Comparison of ENCODE assay signal across 12 mouse cellular contexts in genomic region chr9:73070971-73071659, GRCm38 (mm10). TPM values are rescaled to one million over a fixed set of nuclear protein-coding genes. Genes with fewer than 3 reads are reported as not detected.
A peak's percentile ranks its signal among the peaks of the same experiment; 100 is the strongest.
DNase-seq lines count a peak whose midpoint lies in the region; ATAC-seq and TF ChIP-seq lines count a peak whose summit lies in the region.
"Had no signal": no experiment of that assay in that cellular context is flagged by ENCODE, and none has a peak within 500 bp of the region (broad histone marks: within the 10 kb centered on the region; RNA-seq: fewer than 3 reads in every experiment).

No protein-coding gene starts in this region.

- ATAC-seq in kidney, postnatal 0 days (replicated peaks; ENCODE audit: low FRiP score, low read depth): no peak
- no peak for ATAC-seq in kidney, embryonic 14.5 days (ENCODE audit: low FRiP score, low TSS enrichment)
- ATAC-seq in G1E (ENCODE audit: extremely low read depth, insufficient number of reproducible peaks, low FRiP score, poor library complexity, severe bottlenecking): peak; percentile 40; the same call in 1 of the 2 replicates
- peak; percentile 37; the same call in 1 of the 2 replicates for ATAC-seq in heart, embryonic 15.5 days (replicated peaks; ENCODE audit: insufficient number of reproducible peaks, insufficient read depth, low FRiP score, low read depth)
- no peak for ATAC-seq in kidney, embryonic 16.5 days (ENCODE audit: low FRiP score, low TSS enrichment)

- peaks cover 12% of the 10 kb centered on the region; the same call in 1 of the 2 replicates for H3K4me1 ChIP-seq in kidney, postnatal 0 days (replicated peaks; ENCODE audit: insufficient read depth, low read length)
- H3K4me1 ChIP-seq in kidney, embryonic 14.5 days (ENCODE audit: control insufficient read depth, insufficient read depth, low read length): peaks cover 20% of the 10 kb centered on the region; the same call in 1 of the 2 replicates
- peaks cover 6% of the 10 kb centered on the region; the same call in 1 of the 2 replicates for H3K4me1 ChIP-seq in G1E (ENCODE audit: insufficient read depth, low read depth, low read length)
- H3K4me1 ChIP-seq in heart, embryonic 15.5 days (replicated peaks): peaks cover 15% of the 10 kb centered on the region
- H3K4me1 ChIP-seq in megakaryocyte, embryonic 14.5 days: peaks cover 82% of the 10 kb centered on the region
- peaks cover 14% of the 10 kb centered on the region for H3K4me1 ChIP-seq in kidney, embryonic 16.5 days (ENCODE audit: insufficient read depth, low read length)

- H3K36me3 ChIP-seq in kidney, postnatal 0 days (ENCODE audit: insufficient read depth, low read length): no peaks in the 10 kb centered on the region
- no peaks in the 10 kb centered on the region for H3K36me3 ChIP-seq in kidney, embryonic 14.5 days (ENCODE audit: control insufficient read depth, insufficient read depth, low read length)
- H3K36me3 ChIP-seq in G1E (replicated peaks): peaks cover 10% of the 10 kb centered on the region
- H3K36me3 ChIP-seq in heart, embryonic 15.5 days: no peaks in the 10 kb centered on the region
- H3K36me3 ChIP-seq in megakaryocyte, embryonic 14.5 days (replicated peaks; ENCODE audit: low read length): peaks cover 39% of the 10 kb centered on the region
- H3K36me3 ChIP-seq in kidney, embryonic 16.5 days (ENCODE audit: insufficient read depth, low read length): no peaks in the 10 kb centered on the region
- H3K36me3 ChIP-seq: hindbrain, embryonic 10.5 days; limb, embryonic 12.5 days had no signal

- no peak overlapping the region for H3K9ac ChIP-seq in kidney, postnatal 0 days (ENCODE audit: low read depth, low read length)
- no peak overlapping the region for H3K9ac ChIP-seq in kidney, embryonic 14.5 days (ENCODE audit: low read depth, low read length)
- H3K9ac ChIP-seq in heart, embryonic 15.5 days: no peak overlapping the region
- H3K9ac ChIP-seq in kidney, embryonic 16.5 days (replicated peaks; ENCODE audit: low read length): no peak overlapping the region
- H3K9ac ChIP-seq: limb, embryonic 12.5 days had no signal

- H3K27ac ChIP-seq in kidney, postnatal 0 days: no peak overlapping the region
- H3K27ac ChIP-seq in kidney, embryonic 14.5 days (ENCODE audit: low read depth, low read length): no peak overlapping the region
- peak overlapping the region; percentile 32 for H3K27ac ChIP-seq in heart, embryonic 15.5 days
- no peak overlapping the region for H3K27ac ChIP-seq in kidney, embryonic 16.5 days (ENCODE audit: low read length)
- H3K27ac ChIP-seq: hindbrain, embryonic 10.5 days; limb, embryonic 12.5 days had no signal

- 71% methylated on average over 10 of the region's 10 CpGs for WGBS in kidney, postnatal 0 days
- 68% methylated on average over 10 of the region's 10 CpGs for WGBS in kidney, embryonic 14.5 days
- 54% methylated on average over 10 of the region's 10 CpGs for WGBS in heart, embryonic 15.5 days
- 71% methylated on average over 10 of the region's 10 CpGs for WGBS in kidney, embryonic 16.5 days

- TF ChIP-seq CTCF in kidney, postnatal 0 days (IDR thresholded peaks at IDR 0.05; ENCODE audit: low read depth): peak; percentile 25; the same call in 1 of the 2 replicates
- no peak for TF ChIP-seq CTCF in G1E (IDR thresholded peaks at IDR 0.05; ENCODE audit: low read depth, low read length)

- DNase-seq in kidney, postnatal 0 days (ENCODE audit: low spot score): peak; percentile 34
- no peak for DNase-seq in G1E (ENCODE audit: low spot score)
- DNase-seq in cerebellum, postnatal 36 days: no peak
- no peak for DNase-seq in urinary bladder, postnatal 25 days (ENCODE audit: low spot score)

- no peaks in the 10 kb centered on the region for H3K9me3 ChIP-seq in kidney, postnatal 0 days (replicated peaks; ENCODE audit: low read length)
- no peaks in the 10 kb centered on the region for H3K9me3 ChIP-seq in kidney, embryonic 14.5 days (ENCODE audit: control insufficient read depth, low read length)
- H3K9me3 ChIP-seq in G1E (replicated peaks): no peaks in the 10 kb centered on the region
- no peaks in the 10 kb centered on the region for H3K9me3 ChIP-seq in heart, embryonic 15.5 days (replicated peaks)
- no peaks in the 10 kb centered on the region for H3K9me3 ChIP-seq in megakaryocyte, embryonic 14.5 days
- H3K9me3 ChIP-seq in kidney, embryonic 16.5 days (ENCODE audit: low read length): no peaks in the 10 kb centered on the region
- H3K9me3 ChIP-seq: hindbrain, embryonic 10.5 days; limb, embryonic 12.5 days had no signal

- H3K4me2 ChIP-seq in kidney, postnatal 0 days (ENCODE audit: low read length): no peak overlapping the region
- no peak overlapping the region for H3K4me2 ChIP-seq in kidney, embryonic 14.5 days (replicated peaks; ENCODE audit: low read depth, low read length)
- H3K4me2 ChIP-seq in heart, embryonic 15.5 days: no peak overlapping the region
- no peak overlapping the region for H3K4me2 ChIP-seq in kidney, embryonic 16.5 days (replicated peaks; ENCODE audit: low read depth, low read length)
- H3K4me2 ChIP-seq: limb, embryonic 12.5 days had no signal

- no peaks in the 10 kb centered on the region for H3K27me3 ChIP-seq in kidney, postnatal 0 days (ENCODE audit: insufficient read depth, low read length)
- no peaks in the 10 kb centered on the region for H3K27me3 ChIP-seq in kidney, embryonic 14.5 days (ENCODE audit: control insufficient read depth, insufficient read depth, low read length)
- H3K27me3 ChIP-seq in G1E (ENCODE audit: insufficient read depth, low read length): no peaks in the 10 kb centered on the region
- no peaks in the 10 kb centered on the region for H3K27me3 ChIP-seq in heart, embryonic 15.5 days
- H3K27me3 ChIP-seq in megakaryocyte, embryonic 14.5 days (replicated peaks): no peaks in the 10 kb centered on the region
- no peaks in the 10 kb centered on the region for H3K27me3 ChIP-seq in kidney, embryonic 16.5 days (ENCODE audit: insufficient read depth, low read length)
- H3K27me3 ChIP-seq: limb, embryonic 12.5 days had no signal

- no peak overlapping the region for H3K4me3 ChIP-seq in kidney, postnatal 0 days (replicated peaks; ENCODE audit: low read depth, low read length)
- no peak overlapping the region for H3K4me3 ChIP-seq in kidney, embryonic 14.5 days (ENCODE audit: low read length)
- H3K4me3 ChIP-seq in G1E (ENCODE audit: low read depth, low read length): no peak overlapping the region
- no peak overlapping the region for H3K4me3 ChIP-seq in heart, embryonic 15.5 days
- peak overlapping the region; percentile 84 for H3K4me3 ChIP-seq in megakaryocyte, embryonic 14.5 days (replicated peaks)
- no peak overlapping the region for H3K4me3 ChIP-seq in kidney, embryonic 16.5 days (ENCODE audit: low read length)
- H3K4me3 ChIP-seq: hindbrain, embryonic 10.5 days; limb, embryonic 12.5 days had no signal

RNA-seq across cellular contexts. Expression of gene Rab27a, which starts 26.5 kb away (rescaled TPM):
- 8.9 and 9.1 TPM in 2 replicates for polyA plus RNA-seq in kidney, postnatal 0 days (2015; fragmentation: Nextera tagmentation; extraction: Ambion mirVana)
- 1.2 and 1.3 TPM in 2 replicates for polyA plus RNA-seq in kidney, embryonic 14.5 days (2014; fragmentation: Nextera tagmentation; extraction: Ambion mirVana)
- total RNA-seq in G1E (2014; fragmentation: Nextera tagmentation) (5.4 and 5.9 TPM in 2 replicates), G1E (2017) (50.4 and 50.7 TPM in 2 replicates)
- polyA plus RNA-seq in G1E (2012): 6.7 and 8.2 TPM in 2 replicates
- polyA plus RNA-seq in heart, embryonic 15.5 days (2015; fragmentation: Nextera tagmentation; extraction: Ambion mirVana): 3.7 and 7.8 TPM in 2 replicates
- 2.8 and 34.3 TPM in 2 replicates for polyA plus RNA-seq in megakaryocyte, embryonic 14.5 days (2012; ENCODE audit: insufficient read depth, low replicate concordance)
- polyA plus RNA-seq in kidney, embryonic 16.5 days (2015; fragmentation: Nextera tagmentation; extraction: Ambion mirVana): 6.0 and 6.6 TPM in 2 replicates

RNA-seq across cellular contexts. Expression of gene Khdc3, which starts 30.5 kb away (rescaled TPM):
- polyA plus RNA-seq in kidney, postnatal 0 days (2015; fragmentation: Nextera tagmentation; extraction: Ambion mirVana): 0.15 and 0.29 TPM in 2 replicates
- polyA plus RNA-seq in kidney, embryonic 14.5 days (2014; fragmentation: Nextera tagmentation; extraction: Ambion mirVana): 0.14 TPM in 1 of 2 replicates, not detected in the other
- not detected in 2 replicates for total RNA-seq in G1E (2014; fragmentation: Nextera tagmentation)
- 0.98 and 1.3 TPM in 2 replicates for total RNA-seq in G1E (2017)
- polyA plus RNA-seq in G1E (2012): 0.05 TPM in 1 of 2 replicates, not detected in the other
- polyA plus RNA-seq in heart, embryonic 15.5 days (2015; fragmentation: Nextera tagmentation; extraction: Ambion mirVana): not detected in 2 replicates
- polyA plus RNA-seq in megakaryocyte, embryonic 14.5 days (2012; ENCODE audit: insufficient read depth, low replicate concordance): 0.10 TPM in 1 of 2 replicates, not detected in the other
- polyA plus RNA-seq in kidney, embryonic 16.5 days (2015; fragmentation: Nextera tagmentation; extraction: Ambion mirVana): not detected in 2 replicates
- polyA plus RNA-seq: embryonic facial prominence, embryonic 11.5 days; limb, embryonic 12.5 days had no signal

RNA-seq across cellular contexts. Expression of gene Pigb, which starts 30.9 kb away (rescaled TPM):
- 10.8 and 11.9 TPM in 2 replicates for polyA plus RNA-seq in kidney, postnatal 0 days (2015; fragmentation: Nextera tagmentation; extraction: Ambion mirVana)
- polyA plus RNA-seq in kidney, embryonic 14.5 days (2014; fragmentation: Nextera tagmentation; extraction: Ambion mirVana): 12.7 and 18.9 TPM in 2 replicates
- total RNA-seq in G1E (2014; fragmentation: Nextera tagmentation) (42.6 and 49.1 TPM in 2 replicates), G1E (2017) (5.8 and 6.6 TPM in 2 replicates)
- polyA plus RNA-seq in G1E (2012): 1.4 and 2.0 TPM in 2 replicates
- 4.7 and 8.0 TPM in 2 replicates for polyA plus RNA-seq in heart, embryonic 15.5 days (2015; fragmentation: Nextera tagmentation; extraction: Ambion mirVana)
- polyA plus RNA-seq in megakaryocyte, embryonic 14.5 days (2012; ENCODE audit: insufficient read depth, low replicate concordance): 0.79 and 1.1 TPM in 2 replicates
- 15.4 and 19.9 TPM in 2 replicates for polyA plus RNA-seq in kidney, embryonic 16.5 days (2015; fragmentation: Nextera tagmentation; extraction: Ambion mirVana)

RNA-seq across cellular contexts. Expression of gene Gm20509, which starts 31.2 kb away (rescaled TPM):
- polyA plus RNA-seq in kidney, postnatal 0 days (2015; fragmentation: Nextera tagmentation; extraction: Ambion mirVana): not detected in 2 replicates
- not detected in 2 replicates for polyA plus RNA-seq in kidney, embryonic 14.5 days (2014; fragmentation: Nextera tagmentation; extraction: Ambion mirVana)
- total RNA-seq in G1E (2014; fragmentation: Nextera tagmentation) (not detected in 2 replicates), G1E (2017) (not detected in 2 replicates)
- polyA plus RNA-seq in G1E (2012): not detected in 2 replicates
- not detected in 2 replicates for polyA plus RNA-seq in heart, embryonic 15.5 days (2015; fragmentation: Nextera tagmentation; extraction: Ambion mirVana)
- polyA plus RNA-seq in megakaryocyte, embryonic 14.5 days (2012; ENCODE audit: insufficient read depth, low replicate concordance): 1.8 TPM in 1 of 2 replicates, not detected in the other
- not detected in 2 replicates for polyA plus RNA-seq in kidney, embryonic 16.5 days (2015; fragmentation: Nextera tagmentation; extraction: Ambion mirVana)
- polyA plus RNA-seq: hindbrain, embryonic 10.5 days; limb, embryonic 12.5 days; neural tube, embryonic 14.5 days had no signal

RNA-seq across cellular contexts. Expression of gene Rsl24d1, which starts 42.1 kb away (rescaled TPM):
- 103 and 105 TPM in 2 replicates for polyA plus RNA-seq in kidney, postnatal 0 days (2015; fragmentation: Nextera tagmentation; extraction: Ambion mirVana)
- 149 and 176 TPM in 2 replicates for polyA plus RNA-seq in kidney, embryonic 14.5 days (2014; fragmentation: Nextera tagmentation; extraction: Ambion mirVana)
- total RNA-seq in G1E (2014; fragmentation: Nextera tagmentation) (105 and 123 TPM in 2 replicates), G1E (2017) (187 and 256 TPM in 2 replicates)
- 10.0 and 35.4 TPM in 2 replicates for polyA plus RNA-seq in G1E (2012)
- 77.1 and 79.6 TPM in 2 replicates for polyA plus RNA-seq in heart, embryonic 15.5 days (2015; fragmentation: Nextera tagmentation; extraction: Ambion mirVana)
- polyA plus RNA-seq in megakaryocyte, embryonic 14.5 days (2012; ENCODE audit: insufficient read depth, low replicate concordance): 5.5 TPM in 1 of 2 replicates, not detected in the other
- polyA plus RNA-seq in kidney, embryonic 16.5 days (2015; fragmentation: Nextera tagmentation; extraction: Ambion mirVana): 109 and 110 TPM in 2 replicates

Comparison
In these comparisons a context has a peak if more than half of its experiments do, and no peak if none do; other contexts are left out.
1. ATAC-seq: peak in G1E (single experiment) and heart, embryonic 15.5 days (single experiment); none in kidney, postnatal 0 days (single experiment), kidney, embryonic 14.5 days (single experiment) and kidney, embryonic 16.5 days (single experiment).